Mouse (Mus musculus) naive thymus-derived CD4-positive, alpha-beta T cell, adult 2 months (primary cell): ENCODE results near the gene Tmem40.

Source experiments
- DNase-seq: peaks from one replicate; pipeline ENCODE4 v3.0.0-alpha.2; 2011; ENCODE audit warnings: low read depth

The Tmem40 gene

DNA sequence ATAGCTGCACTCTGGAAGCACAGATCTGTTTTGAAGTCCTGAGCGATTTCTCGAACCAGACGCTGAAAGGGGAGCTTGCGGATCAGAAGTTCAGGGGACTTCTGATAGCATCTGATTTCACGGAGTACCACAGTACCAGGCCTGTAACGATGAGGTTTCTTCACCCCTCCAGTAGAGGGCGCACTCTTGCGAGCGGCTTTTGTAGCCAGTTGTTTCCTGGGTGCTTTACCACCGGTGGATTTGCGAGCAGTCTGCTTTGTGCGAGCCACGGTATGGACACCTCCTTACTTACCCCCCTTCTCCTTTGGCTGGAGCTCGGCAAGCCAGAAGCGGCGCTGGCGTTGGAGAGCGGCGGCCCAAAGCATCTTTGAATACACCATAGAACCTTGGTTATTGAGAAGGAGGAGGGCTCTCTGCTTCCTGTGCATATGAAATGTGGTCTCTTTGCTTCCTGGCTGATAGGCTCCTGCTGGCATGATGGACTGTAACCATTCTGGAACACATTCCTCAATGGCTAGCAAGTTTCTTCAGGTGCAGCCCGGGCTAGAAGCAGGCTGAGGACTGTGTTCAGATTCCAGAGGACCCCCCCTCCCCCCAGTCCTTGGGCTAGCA, 8.0 kb upstream of the Tmem40 start:
- DNase-seq: no peak

GRCm38 (mm10) chr6:115768207-115768606, 6.0 kb upstream of the Tmem40 start:
- DNase-seq: peak; percentile 61

- DNase-seq: no peak
These were observed 5.1 kb upstream of the Tmem40 start for GRCm38 (mm10) chr6:115767357-115767756.

- DNase-seq: peak; percentile 54
These were observed 2.0 kb upstream of the Tmem40 start for GRCm38 (mm10) chr6:115764179-115764578.

- DNase-seq: no peak
These were observed 1.2 kb downstream of the Tmem40 start for GRCm38 (mm10) chr6:115760982-115761381.

GRCm38 (mm10) chr6:115760137-115760536, 2.1 kb downstream of the Tmem40 start:
- no peak for DNase-seq

DNA sequence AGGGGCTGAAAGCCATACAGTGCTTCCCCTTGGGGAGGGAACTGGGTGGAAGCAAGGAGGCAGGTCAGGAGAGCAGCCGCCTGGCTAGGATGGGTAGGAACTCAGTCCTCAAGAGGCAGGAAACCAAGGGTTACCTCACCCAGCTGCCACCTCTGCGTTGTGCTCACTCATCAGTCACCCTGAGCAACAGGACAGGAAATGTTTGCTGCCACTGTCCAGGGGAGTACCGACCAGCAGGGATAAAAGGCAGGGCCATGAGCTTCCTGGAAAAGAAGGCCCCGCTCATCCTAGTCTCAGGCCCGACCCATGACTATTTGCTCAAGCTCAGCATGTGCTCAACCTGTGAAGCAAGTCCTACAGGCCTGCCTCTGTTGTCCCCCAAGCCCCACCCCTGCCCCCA, 2.7 kb downstream of the Tmem40 start:
- DNase-seq: no peak

DNA sequence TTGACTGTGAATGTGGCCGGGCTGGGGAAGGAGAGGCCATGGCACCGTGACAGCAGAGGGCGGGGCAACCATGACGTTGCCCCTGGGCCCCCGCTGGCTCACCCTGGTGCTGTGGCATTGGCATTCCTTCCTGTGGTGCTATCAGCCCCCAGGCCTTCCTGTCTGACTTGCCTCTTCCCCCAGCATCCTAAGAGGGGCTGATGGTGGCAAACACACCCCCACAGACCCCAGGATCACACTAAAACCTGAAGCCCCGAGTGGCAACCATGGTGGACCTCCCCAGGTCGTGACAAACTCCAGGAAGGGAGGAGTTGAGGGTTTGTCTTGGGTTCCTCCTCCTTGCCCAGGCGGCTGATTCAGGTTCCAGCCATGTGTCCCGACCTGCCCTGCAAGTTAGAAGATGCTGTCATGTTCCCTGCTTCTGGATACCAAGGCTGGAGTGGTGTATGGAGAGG, 3.2 kb downstream of the Tmem40 start:
- no peak for DNase-seq

DNA sequence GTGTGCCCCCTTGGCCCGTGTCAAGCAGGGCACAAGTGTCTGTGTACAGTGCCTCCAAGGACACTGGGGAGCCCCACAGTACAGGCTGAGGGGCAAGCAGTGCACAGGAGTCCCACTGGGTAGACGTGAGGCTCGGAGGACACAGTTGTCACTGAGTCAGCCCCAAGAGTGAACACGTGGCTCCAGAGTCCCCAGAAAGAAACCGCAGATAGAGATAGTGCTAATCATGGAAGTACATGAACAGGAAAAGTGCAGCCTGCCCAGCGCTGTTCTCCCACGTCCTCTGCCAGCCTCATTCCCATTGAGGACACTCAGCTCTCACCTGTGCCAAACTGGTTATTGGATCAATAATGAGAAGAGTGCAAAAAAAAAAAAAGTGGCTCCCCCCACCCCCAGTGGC, 6.7 kb downstream of the Tmem40 start:
- no peak for DNase-seq

DNA sequence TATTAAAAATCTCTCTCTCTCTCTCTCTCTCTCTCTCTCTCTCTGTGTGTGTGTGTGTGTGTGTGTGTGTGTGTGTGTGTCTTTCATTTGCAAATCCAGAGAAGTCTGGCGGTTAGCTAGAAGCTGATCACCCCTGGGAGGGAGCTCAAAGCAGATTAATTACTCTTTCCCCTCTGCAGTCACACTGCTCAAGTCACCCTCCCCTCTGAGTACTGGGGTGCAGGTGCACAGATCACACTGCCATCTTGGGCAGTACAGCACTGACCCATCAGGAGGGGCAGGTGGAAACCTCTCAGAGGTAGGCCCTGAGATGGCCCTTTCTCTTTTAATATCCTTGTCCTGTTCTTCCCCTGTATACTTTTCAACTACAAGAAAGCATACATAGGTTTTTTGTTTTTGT, 15.9 kb downstream of the Tmem40 start:
- no peak for DNase-seq

DNA sequence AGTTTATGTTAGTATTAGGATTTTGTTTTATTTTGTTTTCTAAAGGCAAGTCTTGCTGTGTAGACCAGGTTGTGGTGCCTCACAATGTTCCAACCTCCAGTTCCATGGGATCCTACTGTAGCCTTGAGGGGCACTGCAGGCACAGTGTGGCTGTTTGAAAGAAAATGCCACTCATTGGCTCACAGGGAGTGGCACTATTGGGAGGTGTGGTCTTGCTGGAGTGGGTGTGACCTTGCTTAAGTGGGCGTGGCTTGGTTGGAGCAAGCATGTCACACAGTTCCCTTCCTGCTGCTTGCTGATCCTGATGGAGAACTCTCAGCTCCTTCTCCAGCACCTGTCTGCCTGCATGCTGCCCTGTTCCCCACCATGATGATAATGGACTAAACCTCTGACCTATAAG, 18.6 kb downstream of the Tmem40 start:
- no peak for DNase-seq

- DNase-seq: no peak
These were observed 23.2 kb downstream of the Tmem40 start for GRCm38 (mm10) chr6:115739056-115739455.

GRCm38 (mm10) chr6:115734909-115735308, 27.3 kb downstream of the Tmem40 start:
- DNase-seq: peak; percentile 45

- DNase-seq: no peak
These were observed 29.8 kb downstream of the Tmem40 start for GRCm38 (mm10) chr6:115732341-115732928.

GRCm38 (mm10) chr6:115730560-115731342, 31.5 kb downstream of the Tmem40 start:
- DNase-seq: no peak

DNA sequence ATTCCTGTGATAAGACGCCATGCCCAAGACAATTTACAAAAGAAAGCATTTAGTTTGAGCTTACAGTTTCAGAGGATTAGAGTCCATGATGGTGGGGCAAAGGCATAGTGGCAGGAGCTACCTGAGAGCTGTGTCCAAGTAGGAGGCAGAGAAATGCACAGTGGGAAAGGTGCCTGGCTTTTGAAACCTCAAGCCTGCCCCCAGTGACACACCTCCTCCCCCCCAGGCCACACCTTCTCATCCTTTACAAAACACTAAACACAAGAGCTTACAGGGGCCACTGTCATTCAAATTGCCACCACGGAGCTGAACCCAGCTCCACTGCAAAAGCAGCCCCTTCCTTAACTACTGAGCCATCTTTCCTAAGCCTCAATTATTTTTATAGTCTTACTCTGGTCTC, 34.6 kb downstream of the Tmem40 start:
- DNase-seq: no peak

- DNase-seq: peak; percentile 80
These were observed 35.1 kb downstream of the Tmem40 start for GRCm38 (mm10) chr6:115727108-115727507.

GRCm38 (mm10) chr6:115722246-115722645, 40.0 kb downstream of the Tmem40 start:
- DNase-seq: no peak

- DNase-seq: peak; percentile 77
These were observed 44.3 kb downstream of the Tmem40 start for GRCm38 (mm10) chr6:115717715-115718558.

DNA sequence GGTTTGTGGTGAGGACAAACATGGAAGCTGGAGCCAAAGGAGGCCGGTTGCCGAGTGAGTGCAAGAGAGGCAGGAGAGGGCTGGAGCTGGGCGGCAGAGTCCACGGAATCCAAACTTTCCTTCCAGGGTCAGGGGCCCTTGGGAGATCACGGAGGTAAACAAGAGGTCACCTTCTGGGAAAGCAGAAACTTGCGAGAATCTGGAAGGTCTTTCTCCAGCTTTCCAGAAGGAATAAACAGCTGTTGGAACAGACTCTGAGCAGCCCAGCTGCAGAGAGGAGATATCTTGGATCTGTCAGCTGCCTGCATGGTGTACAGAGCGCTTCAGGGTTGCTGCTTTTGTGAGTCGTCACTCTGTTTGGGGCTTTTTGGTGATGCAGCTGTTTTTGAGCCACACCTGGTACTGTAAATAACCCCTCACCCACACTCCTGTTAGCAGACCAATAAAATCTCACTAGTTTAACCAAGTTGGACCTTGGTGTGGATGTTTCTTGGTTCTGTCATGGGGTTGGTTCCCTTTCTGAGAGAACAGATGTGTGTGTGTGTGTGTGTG, 45.0 kb downstream of the Tmem40 start:
- DNase-seq: peak; percentile 50

GRCm38 (mm10) chr6:115711261-115711660, 50.9 kb downstream of the Tmem40 start:
- DNase-seq: no peak

- no peak for DNase-seq
These were observed 59.3 kb downstream of the Tmem40 start for GRCm38 (mm10) chr6:115702901-115703300.
